Mouse (Mus musculus) MN1 (cell line): ENCODE results near the gene Pnrc1.
"Not testable (repeated sequence)": the region's sequence is repeated elsewhere in the genome, so short reads cannot be mapped to it uniquely, and the experiment has no call there.

Experiments used
- DNase-seq: peaks from one replicate; pipeline ENCODE4 v3.0.0-alpha.2; 2016; ENCODE audit warnings: low spot score

Gene Pnrc1

DNA sequence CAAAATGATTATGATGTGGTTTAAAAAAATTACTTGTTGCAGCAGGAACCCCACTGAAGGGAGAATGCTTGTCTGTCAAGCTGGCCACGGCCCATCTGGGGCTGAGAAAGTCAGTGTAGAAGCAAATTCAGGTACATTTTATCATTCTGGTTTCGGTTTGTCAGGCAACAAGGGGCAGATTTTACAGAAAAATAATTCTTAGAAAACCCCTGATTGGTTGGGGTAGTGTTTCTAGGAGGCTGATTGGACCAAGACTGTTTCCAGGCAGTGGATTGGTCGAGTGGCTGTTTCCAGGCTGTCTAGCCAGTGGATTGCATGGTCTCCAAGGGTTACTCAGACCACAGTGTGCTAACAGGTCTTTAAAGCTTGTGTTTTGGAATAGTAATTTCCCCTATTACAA lies at the start of gene Pnrc1:
TSS of gene Pnrc1 (minus strand) at position 162 of the 400 bp plus-strand sequence.
- peak; percentile 55 for DNase-seq

DNA sequence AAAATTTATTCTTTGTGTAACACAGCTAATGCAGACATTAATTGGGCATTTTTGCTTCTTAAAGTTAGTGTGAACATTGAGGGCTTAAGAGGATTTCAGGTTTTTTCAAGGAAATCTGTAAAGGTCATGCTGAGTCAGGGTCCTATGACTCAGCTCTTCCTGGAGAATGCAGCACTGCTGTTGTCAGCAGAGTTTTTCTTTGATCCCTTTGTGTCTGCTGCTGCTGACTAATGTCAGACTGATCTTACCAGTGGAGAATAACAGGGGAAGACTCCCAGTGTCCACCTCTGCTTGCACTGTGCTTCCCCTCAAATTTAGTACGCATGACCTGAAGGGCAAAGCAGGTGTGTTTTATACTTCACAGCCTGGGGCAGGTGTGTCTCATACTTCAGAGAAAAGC lies 48.0 kb upstream of the Pnrc1 start:
- DNase-seq: peak; percentile 45

DNA sequence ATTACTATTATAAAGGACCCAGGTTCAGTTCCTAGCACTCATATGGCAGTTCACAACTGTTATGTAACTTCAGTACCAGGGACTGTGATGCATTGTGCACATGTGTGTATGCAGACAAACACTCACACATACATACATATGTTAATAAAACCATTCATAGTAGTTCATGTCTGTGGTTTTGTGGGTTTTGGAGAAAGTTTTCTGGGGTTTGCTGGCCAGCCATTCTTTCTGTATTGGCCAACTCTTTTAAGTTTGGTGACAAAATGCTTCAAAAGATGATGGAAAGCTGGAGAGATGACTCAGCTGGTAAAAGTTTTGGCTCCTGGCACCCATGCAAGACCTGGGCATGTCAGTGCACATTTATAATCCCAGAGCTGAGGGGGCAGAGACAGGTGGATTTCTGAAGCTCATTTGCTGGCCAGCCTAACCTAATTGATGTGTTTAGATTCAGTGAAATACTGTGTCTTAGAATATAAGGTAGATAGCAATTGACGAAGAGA lies 43.0 kb upstream of the Pnrc1 start:
- DNase-seq: no peak

DNA sequence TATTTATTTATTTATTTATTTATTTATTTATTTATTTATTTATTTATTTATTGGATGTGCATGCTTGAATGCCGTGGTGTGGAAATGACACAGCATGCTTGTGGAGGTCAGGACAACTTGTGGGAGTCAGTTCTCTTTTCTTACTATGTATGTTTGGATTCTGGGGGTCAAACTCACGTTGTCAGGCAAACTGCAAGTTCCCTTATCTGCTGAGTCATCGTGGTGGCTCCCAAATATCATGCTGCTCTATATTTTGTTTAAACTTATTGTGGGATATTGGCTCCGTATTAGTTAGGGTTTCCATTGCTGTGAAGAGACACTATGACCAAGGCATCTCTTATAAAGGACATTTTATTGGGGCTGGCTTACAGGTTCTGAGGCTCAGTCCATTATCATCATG lies 41.2 kb upstream of the Pnrc1 start:
- no peak for DNase-seq

DNA sequence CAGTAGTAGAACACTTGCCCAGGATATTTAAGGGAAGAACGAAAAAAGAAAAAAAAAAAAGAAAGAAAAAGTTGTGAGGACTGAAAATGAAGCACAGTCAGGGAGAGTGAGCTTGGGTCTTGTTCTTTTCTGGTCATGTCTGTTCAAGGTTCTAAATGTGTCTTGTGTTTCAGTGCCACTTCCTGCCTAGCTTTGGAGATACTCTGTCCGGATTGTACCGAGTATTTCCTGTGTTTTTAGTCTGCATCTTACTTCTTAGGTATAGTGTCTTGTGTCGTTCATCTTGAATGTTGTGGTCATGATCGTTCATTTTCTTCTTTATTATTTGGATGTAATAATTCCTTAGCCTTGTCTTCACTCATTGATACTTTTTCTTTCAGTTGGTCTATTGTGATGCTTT lies 25.9 kb upstream of the Pnrc1 start:
- no peak for DNase-seq

DNA sequence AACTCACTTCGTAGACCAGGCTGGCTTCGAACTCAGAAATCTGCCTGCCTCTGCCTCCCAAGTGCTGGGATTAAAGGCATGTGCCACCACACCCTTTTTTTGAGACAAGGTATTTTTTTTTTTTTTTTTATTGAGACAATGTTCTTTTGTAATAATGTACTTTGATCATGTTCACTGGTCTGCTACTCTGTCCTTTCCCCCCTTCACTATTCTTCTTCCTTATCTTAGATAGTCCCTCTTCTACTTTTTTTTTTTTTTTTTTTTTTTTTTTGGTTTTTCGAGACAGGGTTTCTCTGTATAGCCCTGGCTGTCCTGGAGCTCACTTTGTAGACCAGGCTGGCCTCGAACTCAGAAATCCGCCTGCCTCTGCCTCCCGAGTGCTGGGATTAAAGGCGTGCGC lies 24.2 kb upstream of the Pnrc1 start:
- not testable (repeated sequence) for DNase-seq

DNA sequence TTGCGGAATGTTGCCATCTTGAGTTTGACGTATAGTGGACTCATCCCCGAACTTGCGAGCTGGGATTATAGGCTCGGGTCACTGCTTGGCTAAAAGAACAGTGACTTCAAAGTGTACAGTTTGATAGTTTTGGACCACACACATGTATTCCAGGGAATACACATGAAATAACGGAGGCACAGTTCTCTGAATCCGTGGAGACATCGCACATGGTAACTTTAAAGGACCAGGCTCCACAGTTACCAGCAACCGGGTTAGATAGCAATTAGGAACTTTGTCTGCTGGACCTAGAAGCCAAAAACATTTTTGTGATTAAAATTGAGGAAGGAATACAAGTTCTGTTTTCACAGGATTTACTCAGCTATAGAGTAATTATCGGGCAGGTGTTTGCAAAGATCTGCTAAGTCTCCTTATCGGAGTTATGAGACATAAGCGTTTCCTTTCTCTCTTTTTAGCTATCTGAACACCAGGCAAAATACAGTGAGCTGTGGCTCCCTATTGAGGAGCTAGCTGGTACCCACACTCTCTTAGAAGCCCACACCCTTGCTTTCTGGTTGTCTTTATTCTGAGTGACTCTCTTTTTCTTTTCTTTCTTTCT lies 21.0 kb upstream of the Pnrc1 start:
- DNase-seq: no peak

DNA sequence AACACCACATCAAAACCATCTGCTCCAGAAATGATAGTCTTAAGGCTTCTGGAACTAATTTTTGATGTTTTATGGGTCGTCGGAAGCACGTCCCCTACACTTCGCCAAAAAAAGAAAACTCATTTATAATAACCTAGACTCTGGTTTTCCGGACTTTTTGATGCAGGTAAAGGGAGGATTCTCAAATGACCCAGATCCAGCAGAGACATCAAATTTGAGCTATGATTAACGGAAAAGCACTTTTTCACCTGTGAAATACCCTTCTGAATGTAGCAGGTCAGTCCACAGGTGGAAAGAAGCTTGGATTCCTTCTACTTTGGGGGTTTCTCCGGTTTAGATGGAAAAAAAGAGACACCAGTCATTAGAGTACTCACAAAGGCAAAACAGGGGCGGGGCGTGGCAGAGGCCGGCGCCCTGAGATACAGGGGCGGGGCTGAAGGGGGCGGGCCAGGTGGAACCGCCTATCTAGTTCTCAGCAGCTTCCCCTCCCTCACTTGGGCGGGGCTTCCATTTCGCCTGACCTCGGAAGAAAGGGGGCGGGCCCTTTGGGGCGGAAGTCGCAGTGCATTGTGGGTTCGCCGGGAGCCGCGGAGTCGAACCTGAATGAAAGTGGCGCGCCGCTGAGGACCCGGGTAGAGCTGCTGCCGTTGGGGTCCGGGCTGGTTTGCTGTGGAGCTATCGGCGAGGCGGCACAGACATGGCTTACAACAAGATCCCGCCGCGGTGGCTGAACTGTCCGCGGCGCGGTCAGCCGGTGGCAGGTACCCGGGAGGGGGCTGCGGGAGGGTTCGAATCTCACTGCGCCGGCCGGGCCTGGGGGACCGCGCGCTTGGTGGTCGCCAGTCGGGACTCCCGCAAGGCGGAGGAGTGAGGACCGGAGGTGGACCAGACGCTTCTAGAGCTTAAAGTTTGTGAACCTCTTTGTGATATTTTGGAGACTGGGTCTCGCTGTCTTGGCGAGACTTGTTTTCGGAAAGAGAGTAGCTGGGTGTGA lies 20.1 kb upstream of the Pnrc1 start, which contains the start of gene Rngtt:
TSS of gene Rngtt (plus strand) at position 548 of the 994 bp plus-strand sequence.
- peak; percentile 94 for DNase-seq

DNA sequence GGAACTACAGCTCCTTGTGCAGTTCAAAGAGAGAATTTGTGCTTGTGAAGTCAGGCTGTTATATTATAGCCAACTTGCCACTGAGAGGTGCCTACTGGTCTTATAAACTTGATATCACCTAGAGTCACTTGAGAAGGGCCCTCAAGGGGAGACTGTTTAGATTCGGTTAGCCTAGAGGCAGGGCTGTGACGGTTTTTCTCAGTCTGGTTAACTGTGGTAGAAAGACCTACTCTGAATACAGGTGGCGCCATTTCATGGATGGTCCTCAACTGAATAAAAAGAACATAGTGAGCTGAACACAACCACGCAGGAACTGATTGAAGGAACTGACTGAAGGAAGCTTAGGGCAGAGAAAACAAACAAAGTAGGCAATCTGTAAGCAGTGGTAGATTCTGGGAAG lies 17.2 kb upstream of the Pnrc1 start:
- no peak for DNase-seq

DNA sequence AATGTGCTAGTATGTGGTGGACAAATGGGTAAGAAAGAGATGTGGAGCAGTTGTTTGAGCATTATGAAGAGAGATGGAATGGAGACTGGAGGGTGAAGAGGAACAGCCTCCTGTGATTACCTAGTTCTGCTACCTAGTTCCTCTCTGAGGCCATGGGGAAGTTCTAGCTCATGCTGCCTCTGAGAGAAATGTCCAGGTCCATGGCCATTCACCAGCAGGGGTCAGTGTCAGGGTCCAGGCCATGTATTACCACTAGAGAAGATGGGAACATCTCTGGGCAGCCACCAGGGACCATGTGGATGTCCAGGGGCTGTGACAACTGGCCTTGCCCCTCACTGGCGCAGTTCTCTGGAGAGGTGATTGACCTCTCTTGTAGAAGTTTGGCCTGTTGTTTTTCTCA lies 13.1 kb upstream of the Pnrc1 start:
- no peak for DNase-seq

DNA sequence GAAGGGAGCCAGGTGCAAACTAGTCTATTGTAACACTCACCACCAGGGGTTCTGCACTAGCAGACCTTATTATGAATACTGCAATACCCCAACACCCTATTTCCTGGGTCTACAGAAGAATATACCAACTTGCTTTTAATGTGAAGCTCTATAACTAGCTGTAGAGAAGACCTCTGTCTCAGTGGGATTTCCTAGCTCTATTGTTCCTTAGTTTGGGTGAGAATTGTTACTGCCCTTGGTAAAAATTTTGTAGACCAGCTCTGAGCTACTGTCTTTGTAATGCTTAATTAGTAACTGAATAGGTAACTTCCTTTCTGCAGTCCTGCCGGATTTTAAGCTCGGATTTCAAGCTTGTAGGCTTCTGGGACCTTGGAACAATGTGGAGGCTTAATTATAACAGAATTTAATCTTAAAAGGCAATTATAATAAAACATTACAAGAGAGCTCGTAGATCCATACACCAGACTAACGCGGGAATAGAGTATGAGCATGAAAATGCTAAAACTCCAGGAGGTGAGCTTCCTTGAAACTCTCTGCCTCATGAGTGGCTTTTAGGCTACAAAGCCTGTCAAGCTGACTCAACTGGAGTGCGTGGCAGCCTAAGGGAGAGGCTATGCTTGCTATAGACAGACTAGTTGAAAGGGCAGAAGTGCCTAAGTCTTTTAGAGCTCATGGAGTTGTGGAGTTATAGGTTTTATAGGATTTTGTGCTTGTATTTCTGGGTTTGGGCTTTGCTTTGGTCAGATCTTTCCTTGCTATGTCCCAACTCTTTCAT lies 11.1 kb upstream of the Pnrc1 start:
- not testable (repeated sequence) for DNase-seq

DNA sequence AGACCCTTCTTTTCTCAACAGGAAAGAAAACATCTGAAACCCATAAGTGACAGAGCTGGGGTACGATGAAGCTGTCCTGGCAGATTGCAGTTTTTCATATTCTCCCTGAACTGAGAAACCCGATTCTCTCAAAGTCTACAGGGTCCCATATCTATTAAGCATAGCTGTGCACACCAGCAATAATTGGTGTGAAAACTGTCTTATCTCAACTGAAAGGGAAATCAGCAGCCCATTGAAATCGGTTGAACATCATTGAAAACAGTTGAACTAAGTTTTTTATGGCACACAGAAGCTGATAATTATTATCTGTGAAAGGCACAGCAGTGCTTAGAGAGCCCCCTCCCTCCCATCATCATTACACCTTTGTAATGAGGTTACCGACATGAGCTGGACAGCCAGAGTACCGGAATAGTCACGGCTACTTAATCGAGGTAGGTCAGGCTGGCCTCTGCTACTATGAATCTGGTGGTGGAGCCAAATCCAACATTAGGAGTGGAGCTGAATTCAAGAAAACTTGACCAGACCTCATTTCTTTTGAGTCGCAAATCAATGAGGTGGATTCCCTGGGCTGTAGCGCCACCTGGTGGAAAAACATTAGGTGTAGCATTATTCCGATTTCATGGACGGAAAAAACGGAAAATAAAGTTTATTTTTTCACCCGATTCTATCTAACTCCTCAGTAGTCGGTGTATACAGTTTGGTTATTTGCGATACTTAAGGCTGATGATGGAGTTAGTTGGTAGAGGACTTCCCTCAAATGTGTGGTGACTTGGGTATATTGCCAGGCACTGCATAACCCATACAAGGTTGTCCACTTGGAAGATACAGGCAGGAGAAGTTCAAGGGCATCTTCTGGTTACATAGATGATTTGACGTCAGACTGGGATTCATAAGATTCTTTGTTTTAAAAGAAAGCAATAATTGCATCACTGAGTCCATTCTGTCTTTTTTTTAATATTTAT lies 2.7 kb upstream of the Pnrc1 start:
- DNase-seq: peak; percentile 73

DNA sequence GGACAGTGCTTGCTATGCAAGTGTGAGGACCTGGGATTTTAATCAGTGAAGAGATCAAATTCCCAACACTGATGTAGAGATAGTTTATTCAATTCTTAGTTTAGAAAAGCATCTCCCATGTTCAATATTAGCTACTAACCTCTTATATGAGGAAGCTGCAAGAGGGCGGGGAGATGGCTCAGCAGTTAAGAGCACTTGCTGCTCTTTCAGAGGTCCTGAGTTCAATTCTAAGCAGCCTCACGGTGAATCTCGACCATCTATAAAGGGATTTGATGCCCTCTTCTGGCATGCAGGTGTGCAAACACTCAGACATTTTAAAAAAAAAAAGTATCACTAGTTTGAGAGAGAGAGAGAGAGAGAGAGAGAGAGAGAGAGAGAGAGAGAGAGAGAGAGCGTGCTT lies 915 bp upstream of the Pnrc1 start:
- DNase-seq: no peak

DNA sequence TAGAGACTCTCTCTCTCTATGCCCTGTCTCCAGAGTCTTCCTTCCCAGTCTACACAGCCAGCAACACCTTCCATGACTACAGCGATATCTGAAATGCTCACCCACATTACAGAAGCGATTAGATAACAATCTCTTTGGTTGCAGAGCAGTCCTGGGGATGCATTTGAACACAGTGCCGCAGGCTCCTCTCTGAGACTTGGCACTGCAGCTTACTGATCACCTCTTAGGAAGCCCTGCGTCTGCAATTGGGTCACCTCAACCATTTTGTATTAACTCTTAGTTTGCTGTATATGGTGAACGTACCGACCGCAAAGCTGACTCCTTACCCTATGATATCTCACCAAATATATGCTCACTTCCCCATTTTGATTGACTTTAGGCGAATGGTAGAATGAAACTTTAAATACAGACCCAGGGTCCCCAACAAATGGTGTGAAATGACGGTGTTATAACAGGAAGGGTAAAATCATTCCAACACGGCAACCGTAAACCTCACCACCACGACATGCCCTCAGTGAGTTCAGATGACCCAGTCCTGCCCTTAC lies 785 bp downstream of the Pnrc1 start:
- no peak for DNase-seq

DNA sequence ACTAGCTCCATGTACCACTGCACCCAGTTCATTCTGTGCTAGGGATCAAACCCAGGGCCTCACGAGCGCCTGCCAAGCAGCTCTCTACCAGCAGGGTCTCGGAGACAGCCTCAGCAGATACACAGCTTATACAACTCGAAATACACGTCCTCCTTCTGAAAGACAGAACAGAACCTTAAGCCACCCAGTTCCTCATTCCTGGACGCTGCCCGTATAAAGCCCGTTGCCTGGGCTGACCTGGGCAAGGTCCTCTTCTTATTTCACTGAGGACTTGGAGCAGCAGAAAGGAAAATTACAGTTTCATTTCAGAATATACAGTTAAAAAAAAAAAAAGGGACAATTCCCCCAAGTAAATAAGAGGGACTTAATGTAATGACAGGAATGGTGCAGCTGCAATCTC lies 4.5 kb downstream of the Pnrc1 start:
- no peak for DNase-seq

DNA sequence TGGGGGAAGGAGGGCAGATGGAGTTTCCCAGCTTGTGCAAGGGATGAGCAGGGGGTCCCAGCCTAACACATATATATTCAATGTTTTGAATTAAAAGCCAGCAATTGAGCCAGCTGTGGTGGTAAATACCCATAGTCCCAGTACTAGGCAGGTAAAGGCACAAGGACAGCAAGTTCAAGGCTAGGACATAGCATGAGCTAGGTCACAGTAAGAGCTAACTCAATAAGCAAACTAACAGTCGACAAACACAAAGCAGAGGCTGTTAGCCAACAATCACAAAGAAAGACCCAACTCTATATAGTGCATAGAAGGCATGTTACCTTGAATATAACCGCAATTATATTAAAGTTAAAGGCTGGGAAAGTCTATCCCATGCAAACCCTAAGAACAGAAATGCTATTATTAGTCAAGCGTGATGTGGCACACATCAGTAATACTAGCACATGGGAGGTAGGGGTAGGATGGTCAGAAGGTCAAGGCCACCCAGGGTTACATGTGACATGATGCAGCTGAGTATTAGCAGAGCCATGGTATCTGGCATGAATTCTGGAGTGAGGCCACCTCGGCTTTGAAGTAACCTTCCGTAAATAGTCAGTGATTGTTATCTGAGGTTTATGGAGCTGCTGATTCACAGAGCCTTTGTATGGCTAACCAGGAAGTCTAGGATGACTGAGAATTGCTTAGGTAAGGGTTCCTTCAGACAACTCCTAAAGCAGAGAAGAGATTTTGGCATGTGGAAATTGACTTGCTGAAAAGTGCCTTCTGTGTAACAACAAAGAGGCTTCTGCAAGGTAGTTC lies 5.7 kb downstream of the Pnrc1 start:
- DNase-seq: peak; percentile 31

DNA sequence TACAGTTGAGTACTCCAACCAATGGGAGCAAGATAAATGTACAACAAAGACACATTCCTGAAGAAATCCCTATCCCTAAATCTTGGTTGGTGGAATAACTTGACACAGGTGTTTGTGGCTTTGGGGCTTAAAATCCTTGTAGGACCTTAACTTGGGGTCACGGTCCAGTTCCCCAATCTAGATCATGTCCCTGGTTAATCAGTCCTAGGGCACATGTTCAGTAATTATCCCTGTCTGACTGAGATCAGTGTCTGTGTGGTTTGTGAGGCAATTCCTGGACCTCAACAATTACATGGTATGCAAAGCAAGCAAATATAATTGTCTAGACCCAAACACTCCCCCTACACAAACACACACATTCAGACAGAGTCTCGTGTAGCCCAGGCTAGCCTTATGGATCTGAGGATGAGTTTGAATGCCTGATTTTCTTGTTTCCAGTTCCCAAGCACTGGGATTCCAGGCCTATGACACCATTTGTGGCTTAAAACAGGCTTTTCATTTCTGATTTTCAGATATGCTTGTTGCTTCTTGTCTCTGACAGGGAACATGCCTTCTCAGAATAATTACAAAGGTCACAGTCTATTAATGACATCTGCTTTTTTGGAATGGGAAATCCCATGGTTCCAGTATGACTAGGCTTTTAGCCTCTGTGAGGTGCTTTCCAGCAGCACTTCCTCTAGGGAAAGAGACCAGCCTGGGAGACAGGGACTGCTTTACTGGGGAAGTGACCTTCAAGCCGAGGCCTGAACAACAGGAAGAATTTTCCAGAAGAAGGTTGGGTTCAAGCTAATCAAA lies 7.9 kb downstream of the Pnrc1 start:
- DNase-seq: peak; percentile 62

DNA sequence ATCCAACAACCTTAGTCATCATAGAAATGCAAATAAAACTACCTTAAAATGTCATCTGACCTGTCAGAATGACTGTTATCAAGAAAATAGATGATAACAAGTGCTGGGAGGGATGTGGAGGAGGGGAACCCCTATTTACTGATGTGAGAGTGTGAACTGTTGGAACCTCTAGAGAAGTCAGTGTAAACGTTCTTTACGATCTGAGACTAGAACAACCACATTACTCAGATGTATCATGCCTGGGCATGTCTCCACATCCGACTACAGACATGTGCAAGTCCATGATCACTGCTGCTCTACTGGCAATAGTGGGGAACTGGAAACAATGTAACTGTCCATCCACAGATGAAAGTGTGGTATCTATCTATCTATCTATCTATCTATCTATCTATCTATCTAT lies 16.5 kb downstream of the Pnrc1 start:
- DNase-seq: no peak
